Mouse (Mus musculus): ENCODE data around the gene Pcgf1.

GRCm38 (mm10) chr6:83034463-83035055 is 43.1 kb upstream of the Pcgf1 start:
- TF ChIP-seq CTCF (IDR thresholded peaks at IDR 0.05; ENCODE audit: low read depth, low read length) (no peak), POLR2A (IDR thresholded peaks at IDR 0.05; ENCODE audit: extremely low read depth, insufficient read depth, low read length) (no peak)

Data from liver, adult 2 months (tissue).